12 mouse cellular contexts compared by ENCODE assay signal in genomic region chr13:107961972-107962371, GRCm38 (mm10).
DNase-seq lines count a peak whose midpoint lies in the region; ATAC-seq lines count a peak whose summit lies in the region.
"Had no signal": no experiment of that assay in that cellular context is flagged by ENCODE, and none has a peak within 500 bp of the region (broad histone marks: within the 10 kb centered on the region; RNA-seq: fewer than 3 reads in every experiment).

No protein-coding gene starts in this region.

- H3K36me3 ChIP-seq in stomach, embryonic 16.5 days (ENCODE audit: control insufficient read depth, insufficient read depth, low read length) = no peaks in the 10 kb centered on the region
- H3K36me3 ChIP-seq: limb, embryonic 13.5 days had no signal

- peaks cover 25% of the 10 kb centered on the region for H3K4me1 ChIP-seq in stomach, embryonic 16.5 days (ENCODE audit: control insufficient read depth, insufficient read depth, low read length)

- H3K4me3 ChIP-seq in stomach, embryonic 16.5 days (replicated peaks; ENCODE audit: low read length) = no peak overlapping the region
- H3K4me3 ChIP-seq: limb, embryonic 13.5 days had no signal

- peak; percentile 87 for ATAC-seq in stomach, embryonic 16.5 days (ENCODE audit: insufficient read depth, low FRiP score)

- no peak overlapping the region for H3K9ac ChIP-seq in stomach, embryonic 16.5 days (ENCODE audit: low read length)
- H3K9ac ChIP-seq: limb, embryonic 13.5 days had no signal

- peak; percentile 19 for DNase-seq in adrenal gland, postnatal 14 days
- no peak for DNase-seq in adrenal gland, postnatal 25 days
- DNase-seq in urinary bladder, postnatal 14 days (ENCODE audit: low spot score) = peak; percentile 72
- DNase-seq in urinary bladder, adult 2 months (ENCODE audit: low spot score) = no peak
- DNase-seq in kidney, postnatal 25 days = peak; percentile 60 to 78
- DNase-seq in thymus, postnatal 36 days = no peak
- no peak for DNase-seq in thymus, postnatal 25 days
- DNase-seq: cerebellum, adult 18-20 months; right cerebral cortex, postnatal 25 days; thymus, adult 18-20 months had no signal

- H3K27ac ChIP-seq in stomach, embryonic 16.5 days (ENCODE audit: low read length) = peak overlapping the region; percentile 84
- H3K27ac ChIP-seq: limb, embryonic 13.5 days had no signal

- H3K4me2 ChIP-seq in stomach, embryonic 16.5 days (ENCODE audit: low read depth, low read length) = no peak overlapping the region
- H3K4me2 ChIP-seq: limb, embryonic 13.5 days had no signal

- no peaks in the 10 kb centered on the region for H3K9me3 ChIP-seq in stomach, embryonic 16.5 days (replicated peaks; ENCODE audit: control insufficient read depth, low read length)
- H3K9me3 ChIP-seq: limb, embryonic 13.5 days had no signal

- 44% methylated on average over 4 of the region's 4 CpGs for WGBS in stomach, embryonic 16.5 days

- H3K27me3 ChIP-seq in stomach, embryonic 16.5 days (ENCODE audit: control insufficient read depth, insufficient read depth, low read length) = no peaks in the 10 kb centered on the region
- H3K27me3 ChIP-seq: limb, embryonic 13.5 days had no signal

Comparison
In these comparisons a context has a peak if more than half of its experiments do, and no peak if none do; other contexts are left out.
1. DNase-seq: peak in adrenal gland, postnatal 14 days (single experiment), urinary bladder, postnatal 14 days (single experiment) and kidney, postnatal 25 days (2 of 2); none in adrenal gland, postnatal 25 days (single experiment), urinary bladder, adult 2 months (single experiment), thymus, postnatal 36 days (0 of 2) and thymus, postnatal 25 days (single experiment).